In the genomic region with DNA sequence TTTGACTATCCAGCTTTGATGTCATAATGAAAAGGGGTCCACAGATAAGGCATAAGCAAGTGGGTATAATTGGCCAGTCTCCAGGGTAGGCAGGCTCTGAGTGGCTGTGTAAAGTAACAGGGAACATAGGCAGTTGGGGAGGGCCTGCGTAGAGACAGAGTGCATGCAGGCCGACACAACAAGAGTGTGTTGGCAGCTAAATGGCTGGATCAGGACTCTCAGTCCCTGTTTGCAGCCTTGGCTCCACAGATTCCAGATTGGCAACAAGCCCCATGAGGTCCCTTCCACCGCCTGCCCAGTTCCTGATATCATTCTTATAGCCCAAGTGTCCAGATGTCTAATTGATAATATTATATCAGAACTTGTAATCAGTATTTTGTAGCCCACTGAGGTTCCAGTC, we compare ENCODE assay signal across 27 mouse cellular contexts. TPM values are rescaled to one million over a fixed set of nuclear protein-coding genes. Genes with fewer than 3 reads are reported as not detected.
DNase-seq lines count a peak whose midpoint lies in the region; ATAC-seq and TF ChIP-seq lines count a peak whose summit lies in the region.
"Had no signal": no experiment of that assay in that cellular context is flagged by ENCODE, and none has a peak within 500 bp of the region (broad histone marks: within the 10 kb centered on the region; RNA-seq: fewer than 3 reads in every experiment).

No protein-coding gene starts in this region.

- peaks cover 28% of the 10 kb centered on the region for H3K4me1 ChIP-seq in heart, embryonic 13.5 days
- no peaks in the 10 kb centered on the region for H3K4me1 ChIP-seq in midbrain, postnatal 0 days (ENCODE audit: insufficient read depth, low read length)
- no peaks in the 10 kb centered on the region for H3K4me1 ChIP-seq in midbrain, embryonic 15.5 days
- H3K4me1 ChIP-seq: embryonic facial prominence, embryonic 10.5 days; embryonic facial prominence, embryonic 15.5 days; forebrain, embryonic 15.5 days had no signal

- H3K36me3 ChIP-seq in heart, embryonic 13.5 days, result peaks cover 64% of the 10 kb centered on the region
- H3K36me3 ChIP-seq in midbrain, postnatal 0 days (ENCODE audit: insufficient read depth, low read length), result no peaks in the 10 kb centered on the region
- H3K36me3 ChIP-seq in midbrain, embryonic 15.5 days (replicated peaks), result no peaks in the 10 kb centered on the region
- H3K36me3 ChIP-seq: embryonic facial prominence, embryonic 10.5 days; embryonic facial prominence, embryonic 15.5 days; forebrain, embryonic 15.5 days had no signal

- no peak overlapping the region for H3K4me3 ChIP-seq in heart, embryonic 13.5 days
- H3K4me3 ChIP-seq in midbrain, postnatal 0 days (ENCODE audit: low read depth, low read length), result no peak overlapping the region
- no peak overlapping the region for H3K4me3 ChIP-seq in midbrain, embryonic 15.5 days
- H3K4me3 ChIP-seq: embryonic facial prominence, embryonic 10.5 days; embryonic facial prominence, embryonic 15.5 days; forebrain, embryonic 15.5 days; heart, adult 2 months had no signal

- no peak for TF ChIP-seq CTCF in midbrain, postnatal 0 days (IDR thresholded peaks at IDR 0.05)

- WGBS in heart, embryonic 13.5 days, result 50% methylated on average over 3 of the region's 3 CpGs
- 77% methylated on average over 3 of the region's 3 CpGs for WGBS in midbrain, postnatal 0 days
- WGBS in midbrain, embryonic 15.5 days, result 83% methylated on average over 3 of the region's 3 CpGs

- H3K9ac ChIP-seq in heart, embryonic 13.5 days, result no peak overlapping the region
- no peak overlapping the region for H3K9ac ChIP-seq in midbrain, postnatal 0 days (replicated peaks; ENCODE audit: low read length, poor library complexity, severe bottlenecking)
- no peak overlapping the region for H3K9ac ChIP-seq in midbrain, embryonic 15.5 days
- H3K9ac ChIP-seq: embryonic facial prominence, embryonic 15.5 days; forebrain, embryonic 15.5 days; liver, embryonic 14.5 days had no signal

- H3K27ac ChIP-seq in heart, embryonic 13.5 days (replicated peaks), result peak overlapping the region; percentile 67
- H3K27ac ChIP-seq in midbrain, postnatal 0 days (ENCODE audit: low read depth, low read length), result no peak overlapping the region
- H3K27ac ChIP-seq in midbrain, embryonic 15.5 days, result no peak overlapping the region
- H3K27ac ChIP-seq: embryonic facial prominence, embryonic 10.5 days; embryonic facial prominence, embryonic 15.5 days; forebrain, embryonic 15.5 days; heart, adult 2 months; liver, embryonic 14.5 days; macrophage had no signal

- H3K27me3 ChIP-seq in heart, embryonic 13.5 days (replicated peaks), result no peaks in the 10 kb centered on the region
- no peaks in the 10 kb centered on the region for H3K27me3 ChIP-seq in midbrain, postnatal 0 days (ENCODE audit: insufficient read depth, low read length)
- H3K27me3 ChIP-seq in midbrain, embryonic 15.5 days (replicated peaks), result no peaks in the 10 kb centered on the region
- H3K27me3 ChIP-seq: embryonic facial prominence, embryonic 15.5 days; forebrain, embryonic 15.5 days had no signal

- no peaks in the 10 kb centered on the region for H3K9me3 ChIP-seq in heart, embryonic 13.5 days
- no peaks in the 10 kb centered on the region for H3K9me3 ChIP-seq in midbrain, postnatal 0 days (ENCODE audit: low read length)
- no peaks in the 10 kb centered on the region for H3K9me3 ChIP-seq in midbrain, embryonic 15.5 days
- H3K9me3 ChIP-seq: embryonic facial prominence, embryonic 10.5 days; embryonic facial prominence, embryonic 15.5 days; forebrain, embryonic 15.5 days had no signal

- peak; percentile 41 to 44 for DNase-seq in cerebellum, postnatal 14 days
- DNase-seq in heart, adult 11 months, result no peak
- peak; percentile 17 for DNase-seq in midbrain, postnatal 0 days (ENCODE audit: low spot score)
- DNase-seq: cerebellum, adult 11-12 months; cerebellum, postnatal 25 days; gastrocnemius, postnatal 25 days; kidney, adult 18-20 months; kidney, postnatal 36 days; liver; lung, adult 2 months; lung, postnatal 10 days; midbrain, embryonic 14.5 days; right cerebral cortex, adult 18-20 months; spleen, adult 18-20 months; thymus, postnatal 14 days had no signal

- no peak overlapping the region for H3K4me2 ChIP-seq in heart, embryonic 13.5 days
- no peak overlapping the region for H3K4me2 ChIP-seq in midbrain, postnatal 0 days (ENCODE audit: low read depth, low read length, poor library complexity, severe bottlenecking)
- no peak overlapping the region for H3K4me2 ChIP-seq in midbrain, embryonic 15.5 days
- H3K4me2 ChIP-seq: embryonic facial prominence, embryonic 15.5 days; forebrain, embryonic 15.5 days had no signal

- no peak for ATAC-seq in cerebellum, adult (ENCODE audit: insufficient number of reproducible peaks, low FRiP score, low TSS enrichment)
- ATAC-seq in heart, embryonic 13.5 days (ENCODE audit: extremely low read depth, insufficient number of reproducible peaks, low FRiP score, low TSS enrichment), result no peak
- ATAC-seq in midbrain, postnatal 0 days (ENCODE audit: low FRiP score), result no peak
- no peak for ATAC-seq in midbrain, embryonic 15.5 days (replicated peaks)
- ATAC-seq in erythroid progenitor cell, adult 5-6 weeks (replicated peaks; ENCODE audit: low FRiP score, poor library complexity, severe bottlenecking), result no peak
- ATAC-seq: CD4-positive, CD25-positive, alpha-beta regulatory T cell, adult 4 months; forebrain, embryonic 15.5 days; hindbrain, embryonic 16.5 days had no signal

RNA-seq across cellular contexts. Expression of gene Grhl1, which starts 11.6 kb away (rescaled TPM):
- polyA plus RNA-seq in heart, embryonic 13.5 days (2015; fragmentation: Nextera tagmentation; extraction: Ambion mirVana), result 2.0 and 2.1 TPM in 2 replicates
- 1.7 and 3.5 TPM in 2 replicates for total RNA-seq in midbrain, postnatal 0 days (2014; rRNA removed)
- polyA plus RNA-seq in midbrain, postnatal 0 days (2015; fragmentation: Nextera tagmentation; extraction: Ambion mirVana), result 1.8 and 2.2 TPM in 2 replicates
- polyA plus RNA-seq in midbrain, embryonic 15.5 days (2015; fragmentation: Nextera tagmentation; extraction: Ambion mirVana), result 1.0 and 1.1 TPM in 2 replicates
- total RNA-seq in erythroid progenitor cell, adult 5-6 weeks (2015; ENCODE audit: low replicate concordance), result not detected in 2 replicates
- not detected in 2 replicates for total RNA-seq in erythroid progenitor cell, adult 5-6 weeks (2017; ENCODE audit: low replicate concordance)
